Mouse (Mus musculus): ENCODE results near the gene Rpl12. TPM values are rescaled to one million over a fixed set of nuclear protein-coding genes. Genes with fewer than 3 reads are reported as not detected.

Gene Rpl12
- 100 to 1,000 TPM; 105 to 143 TPM for total RNA-seq (2021)
- long read RNA-seq, experiment 1, transcript Rpl12-203 (7 exons, 1,242 nt), result major isoform, 37 of 39 reads
- long read RNA-seq, experiment 1, partial matches to known transcripts, result 1 of 39 reads
- long read RNA-seq, experiment 1, other reads (novel, unspliced or antisense), result 0 of 39 reads
- long read RNA-seq, experiment 2, transcript Rpl12-203 (7 exons, 1,242 nt), result major isoform, 34 of 37 reads
- long read RNA-seq, experiment 2, partial matches to known transcripts, result 1 of 37 reads
- long read RNA-seq, experiment 2, other reads (novel, unspliced or antisense), result 2 of 37 reads

DNA sequence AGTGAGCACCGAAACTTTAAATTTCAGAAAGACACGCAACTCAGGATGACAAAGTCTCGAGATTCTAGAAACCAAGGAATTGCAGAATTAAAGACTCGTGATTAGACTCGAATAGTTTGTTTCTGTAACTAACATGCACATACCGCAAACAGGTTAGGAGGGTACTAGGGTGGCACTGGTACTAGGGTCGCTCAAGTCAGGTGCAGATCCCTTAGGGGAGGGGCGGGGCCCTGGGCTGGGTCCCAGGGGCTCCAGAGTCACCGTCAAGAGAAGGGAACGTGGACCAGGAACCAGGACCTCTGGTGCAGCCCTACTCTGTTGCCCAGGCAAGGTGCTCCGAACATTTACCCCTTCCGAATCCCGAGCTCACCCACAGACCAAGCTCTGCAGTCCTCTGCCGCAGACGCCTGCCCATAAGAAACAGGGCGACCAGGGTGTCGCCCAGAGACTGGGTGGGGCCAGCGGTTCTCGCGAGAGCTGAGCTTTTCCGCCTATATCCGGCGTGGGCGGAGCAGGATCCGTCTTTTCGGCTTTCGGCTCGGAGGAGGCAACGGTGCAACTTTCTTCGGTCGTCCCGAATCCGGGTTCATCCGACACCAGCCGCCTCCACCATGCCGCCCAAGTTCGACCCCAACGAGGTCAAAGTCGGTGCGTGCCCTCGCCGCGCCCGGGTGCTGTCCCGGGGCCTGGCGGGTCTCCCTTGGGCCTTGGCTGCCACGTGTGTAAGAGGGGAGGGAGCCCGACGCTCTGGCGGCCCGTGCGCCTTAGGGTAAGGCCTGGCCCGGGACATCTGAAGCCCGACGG, at the start of gene Rpl12, which contains the start of gene Lrsam1:
TSS of gene Rpl12 (plus strand) at position 368 of the 804 bp plus-strand sequence.
TSS of gene Lrsam1 (minus strand) at position 423 of the 804 bp plus-strand sequence.
- intact Hi-C loops (cut with DNase I; ENCODE audit: low total_unique reads), result no loop called here

DNA sequence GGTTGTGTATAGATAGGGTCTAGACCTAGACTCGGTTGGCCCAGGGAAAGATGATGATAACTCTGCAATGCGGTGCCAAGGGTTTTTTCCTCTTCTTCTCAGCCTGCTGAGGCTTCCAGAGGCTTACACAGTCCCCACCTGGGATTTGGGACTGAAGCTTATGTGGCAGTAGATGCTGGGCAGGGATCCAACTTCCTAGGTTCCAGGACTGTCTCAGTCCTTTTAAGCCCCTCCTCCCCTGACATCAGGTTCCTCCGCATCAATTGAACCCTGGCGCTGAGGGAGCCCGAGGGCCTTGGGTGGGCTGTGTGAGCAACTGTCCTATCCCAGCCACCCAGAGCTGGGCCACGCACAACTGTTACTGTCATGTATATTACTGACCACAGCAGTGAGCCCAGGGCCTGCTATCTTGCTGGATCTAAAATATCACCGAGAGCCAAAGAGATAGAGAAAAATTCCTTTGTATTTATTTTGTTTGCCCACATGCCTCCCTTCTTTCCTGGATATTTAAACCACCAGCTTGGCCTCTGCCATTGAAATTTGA, 49.6 kb upstream of the Rpl12 start:
- no peak for DNase-seq
- intact Hi-C loops (cut with DNase I; ENCODE audit: low total_unique reads), result loop anchor here (5.0 kb wide), 1 partner anchor 44 kb away; no protein-coding TSS in a partner anchor

More for the DNA sequence above, at the start of gene Rpl12, which contains the start of gene Lrsam1:
- peak; percentile 97 for DNase-seq

DNA sequence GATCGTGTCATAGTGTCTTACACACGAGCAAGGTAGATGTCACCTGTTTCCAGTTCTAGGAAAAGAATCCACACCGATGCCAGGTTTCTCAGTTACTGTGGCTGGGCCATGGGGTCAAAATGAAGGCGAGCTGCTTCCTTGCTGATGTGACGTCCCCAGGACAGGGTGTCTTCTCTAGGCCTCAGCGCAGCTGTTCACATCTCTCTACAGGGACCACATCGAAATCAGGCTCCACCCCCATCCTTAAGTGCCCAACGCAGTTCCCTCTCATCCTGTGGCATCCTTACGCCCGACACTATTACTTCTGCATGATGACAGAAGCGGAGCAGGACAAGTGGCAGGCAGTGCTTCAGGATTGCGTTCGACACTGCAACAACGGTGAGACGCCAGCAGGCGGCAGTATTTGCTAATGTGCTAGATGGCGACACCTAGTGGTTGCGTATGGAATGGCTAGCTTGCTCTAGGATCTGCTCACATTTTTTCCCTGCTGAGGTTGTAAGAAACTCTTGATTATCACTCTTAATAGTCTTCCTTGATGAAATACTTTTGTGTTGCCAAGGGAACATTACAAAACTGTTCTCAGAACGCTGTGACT, 49.1 kb upstream of the Rpl12 start:
- intact Hi-C loops (cut with DNase I; ENCODE audit: low total_unique reads), result loop anchor here (5.0 kb wide), 1 partner anchor 45 kb away; no protein-coding TSS in a partner anchor
- peak; percentile 80 for DNase-seq

DNA sequence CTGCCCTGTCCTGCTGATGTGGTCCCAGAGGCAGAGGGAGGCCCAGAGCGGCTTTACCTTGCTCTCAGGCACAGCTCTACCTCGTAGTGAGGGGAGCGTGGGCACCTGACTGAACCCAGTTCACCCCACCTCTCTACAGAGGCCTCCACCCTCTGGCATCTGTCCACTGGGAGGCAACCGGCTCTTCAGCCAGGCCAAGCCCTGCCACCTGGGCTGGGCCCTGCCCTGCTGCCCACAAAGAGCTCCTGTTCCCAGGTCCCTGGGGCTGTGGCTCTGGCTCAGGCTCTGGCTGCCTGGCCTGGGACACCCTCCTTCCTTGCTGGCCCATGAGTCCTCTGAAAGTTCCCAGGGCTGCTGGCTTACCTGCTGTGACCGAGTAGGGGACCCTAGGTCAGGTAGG, 47.0 kb upstream of the Rpl12 start:
- DNase-seq, result peak; percentile 31

DNA sequence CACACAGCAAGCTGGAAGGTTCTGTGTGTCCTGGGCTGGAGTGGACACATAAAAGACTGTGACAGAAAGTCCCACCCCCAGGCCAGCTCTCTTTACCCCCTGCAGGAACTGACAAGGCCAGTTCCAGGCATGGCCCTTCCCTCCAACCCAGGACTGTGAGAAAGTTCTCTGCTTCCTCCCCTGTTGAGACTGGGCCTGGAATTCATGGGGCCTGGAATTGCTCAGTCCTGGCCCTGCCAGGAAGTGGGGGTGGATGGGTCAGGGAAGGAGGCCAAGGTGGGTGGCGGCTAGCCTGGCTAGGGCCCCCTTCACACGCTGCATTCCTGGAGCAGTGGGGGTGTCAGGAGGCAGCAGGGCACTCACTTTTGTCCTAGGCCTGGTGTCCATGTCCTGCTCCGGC, 46.5 kb upstream of the Rpl12 start:
- intact Hi-C loops (cut with DNase I; ENCODE audit: low total_unique reads), result loop anchor here (5.0 kb wide), 1 partner anchor 48 kb away; no protein-coding TSS in a partner anchor
- DNase-seq, result peak; percentile 74

More for the DNA sequence above, 47.0 kb upstream of the Rpl12 start:
- intact Hi-C loops (cut with DNase I; ENCODE audit: low total_unique reads), result loop anchor here (5.0 kb wide), 1 partner anchor 47 kb away; no protein-coding TSS in a partner anchor

GRCm38 (mm10) chr2:32917526-32917925, 43.8 kb upstream of the Rpl12 start:
- intact Hi-C loops (cut with DNase I; ENCODE audit: low total_unique reads), result no loop called here
- DNase-seq, result no peak

- intact Hi-C loops (cut with DNase I; ENCODE audit: low total_unique reads), result no loop called here
Measured at GRCm38 (mm10) chr2:32918391-32918790, 43.0 kb upstream of the Rpl12 start.

DNA sequence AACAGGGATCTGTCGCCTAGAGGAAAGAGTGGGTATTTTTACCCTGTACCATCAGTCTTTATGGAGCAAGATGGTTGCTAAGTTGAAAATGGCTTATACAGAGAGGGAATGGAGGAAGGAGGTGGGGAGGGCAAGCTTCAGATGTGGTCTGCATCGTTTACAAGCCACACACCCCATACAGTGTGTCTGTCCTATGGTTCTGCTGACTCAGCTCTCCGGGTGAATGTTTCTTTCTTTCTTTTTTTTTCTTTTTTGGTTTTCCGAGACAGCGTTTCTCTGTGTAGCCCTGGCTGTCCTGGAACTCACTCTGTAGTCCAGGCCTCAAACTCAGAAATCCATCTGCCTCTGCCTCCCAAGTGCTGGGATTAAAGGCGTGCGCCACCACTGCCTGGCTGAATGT, 40.1 kb upstream of the Rpl12 start:
- no peak for DNase-seq
- intact Hi-C loops (cut with DNase I; ENCODE audit: low total_unique reads), result loop anchor here (2.0 to 10.0 kb wide), 2 partner anchors 56 to 126 kb away; no protein-coding TSS in a partner anchor

More at GRCm38 (mm10) chr2:32918391-32918790, 43.0 kb upstream of the Rpl12 start:
- DNase-seq, result no peak

DNA sequence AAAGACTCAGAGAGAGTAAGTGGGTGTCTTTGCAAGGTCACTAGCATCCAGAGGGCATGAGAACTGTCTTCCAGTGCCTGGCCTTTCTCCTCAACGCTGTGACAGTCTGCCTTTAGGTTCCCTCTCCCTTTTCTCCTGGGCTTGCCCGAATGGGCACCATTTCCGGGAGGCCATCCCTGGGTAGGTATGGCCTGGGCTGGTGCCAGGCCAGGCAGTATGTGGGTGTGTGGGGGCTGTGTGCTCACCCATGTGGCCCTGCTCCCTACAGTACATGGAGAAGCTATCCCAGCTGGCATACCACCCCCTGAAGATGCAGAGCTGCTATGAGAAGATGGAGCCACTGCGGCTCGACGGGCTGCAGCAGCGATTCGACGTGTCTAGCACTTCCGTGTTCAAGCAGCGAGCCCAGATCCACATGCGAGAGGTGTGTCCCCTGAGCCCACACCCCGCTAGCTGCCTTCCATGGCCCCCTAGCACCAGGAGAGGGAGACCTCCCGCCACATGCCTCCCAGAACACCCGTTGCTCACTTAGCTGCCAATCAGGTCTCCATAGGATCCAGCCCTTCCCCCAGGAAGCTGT, 39.5 kb upstream of the Rpl12 start:
- intact Hi-C loops (cut with DNase I; ENCODE audit: low total_unique reads), result loop anchor here (2.0 to 10.0 kb wide), 2 partner anchors 57 to 127 kb away; no protein-coding TSS in a partner anchor
- DNase-seq, result no peak

DNA sequence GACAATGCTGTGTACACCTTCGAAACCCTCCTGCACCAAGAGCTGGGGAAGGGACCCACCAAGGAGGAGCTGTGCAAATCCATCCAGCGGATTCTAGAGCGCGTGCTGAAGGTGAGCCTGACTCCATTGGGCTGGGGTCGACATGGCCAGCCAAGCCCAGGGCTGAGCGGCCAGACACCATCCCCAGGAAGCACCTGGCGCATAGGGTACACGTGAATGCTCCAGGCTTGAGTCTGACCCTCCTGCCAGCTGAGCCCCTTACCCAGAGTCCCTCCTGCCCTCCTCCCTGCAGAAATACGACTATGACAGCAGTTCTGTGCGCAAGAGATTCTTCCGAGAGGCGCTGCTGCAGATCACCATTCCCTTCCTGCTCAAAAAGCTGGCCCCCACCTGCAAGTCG, 38.8 kb upstream of the Rpl12 start:
- DNase-seq, result no peak
- intact Hi-C loops (cut with DNase I; ENCODE audit: low total_unique reads), result loop anchor here (10.0 kb wide), 1 partner anchor 128 kb away; no protein-coding TSS in a partner anchor

DNA sequence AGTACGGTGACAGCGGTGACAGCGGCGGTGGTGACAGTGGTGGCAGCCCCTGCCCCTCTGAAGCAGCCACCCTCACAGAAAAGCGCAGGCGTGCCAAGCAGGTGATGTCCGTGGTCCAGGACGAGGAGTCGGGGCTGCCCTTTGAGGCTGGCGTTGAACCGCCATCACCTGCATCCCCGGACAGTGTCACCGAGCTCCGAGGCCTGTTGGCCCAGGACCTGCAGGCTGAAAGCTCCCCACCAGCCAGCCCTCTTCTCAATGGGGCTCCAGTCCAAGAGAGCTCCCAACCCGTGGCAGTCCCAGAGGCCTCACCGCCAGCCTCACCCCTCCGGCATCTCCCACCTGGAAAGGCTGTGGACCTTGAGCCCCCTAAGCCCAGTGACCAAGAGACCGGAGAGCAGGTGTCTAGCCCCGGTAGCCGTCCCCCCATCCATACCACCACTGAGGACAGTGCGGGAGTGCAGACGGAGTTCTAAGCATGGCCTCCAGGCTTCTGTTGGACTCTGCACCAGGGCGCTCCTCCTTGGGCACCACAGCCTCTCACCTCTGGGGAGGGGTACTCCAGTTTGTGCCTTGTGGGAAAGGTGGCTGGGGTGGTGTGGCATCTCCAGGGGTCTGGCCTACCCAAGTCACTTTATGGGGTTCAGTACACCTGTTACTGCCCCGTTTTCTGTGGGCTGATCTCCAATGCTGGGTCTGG, 37.7 kb upstream of the Rpl12 start:
- intact Hi-C loops (cut with DNase I; ENCODE audit: low total_unique reads), result loop anchor here (10.0 kb wide), 1 partner anchor 129 kb away; no protein-coding TSS in a partner anchor
- DNase-seq, result no peak

DNA sequence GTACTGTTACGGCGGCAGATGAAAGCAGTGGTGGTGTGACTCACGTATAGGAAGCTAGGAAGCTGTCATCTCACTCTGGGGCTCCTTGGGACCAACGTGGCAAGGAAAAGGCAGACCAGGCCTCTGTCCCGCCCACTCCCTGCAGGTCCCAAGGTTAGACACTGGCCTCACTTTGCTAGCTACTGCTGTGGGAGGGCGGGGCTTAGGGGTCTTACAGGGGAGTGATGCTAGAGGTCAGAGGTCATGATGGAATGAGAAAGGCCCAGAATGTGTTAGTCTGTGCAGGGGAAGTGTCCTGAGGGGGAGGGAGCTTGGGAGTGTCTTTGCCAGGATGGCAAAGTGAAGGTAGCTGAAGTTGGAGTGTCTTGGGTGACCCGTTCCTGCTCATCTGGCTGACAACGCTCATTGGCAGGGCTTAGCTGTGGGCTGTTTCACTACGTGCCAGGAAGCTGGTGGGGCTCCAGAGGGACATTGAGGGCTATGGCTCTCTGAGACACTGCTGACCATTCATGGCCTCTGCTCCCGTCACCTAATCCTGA, 37.0 kb upstream of the Rpl12 start:
- no peak for DNase-seq
- intact Hi-C loops (cut with DNase I; ENCODE audit: low total_unique reads), result loop anchor here (10.0 kb wide), 1 partner anchor 130 kb away; no protein-coding TSS in a partner anchor

GRCm38 (mm10) chr2:32926330-32927075, 34.9 kb upstream of the Rpl12 start:
- intact Hi-C loops (cut with DNase I; ENCODE audit: low total_unique reads), result loop anchor here (2.0 to 10.0 kb wide), 2 partner anchors 66 to 132 kb away; no protein-coding TSS in a partner anchor
- DNase-seq, result no peak

GRCm38 (mm10) chr2:32927624-32928234, 33.6 kb upstream of the Rpl12 start:
- intact Hi-C loops (cut with DNase I; ENCODE audit: low total_unique reads), result loop anchor here (2.0 to 10.0 kb wide), 2 partner anchors 67 to 133 kb away; no protein-coding TSS in a partner anchor
- DNase-seq, result no peak

DNA sequence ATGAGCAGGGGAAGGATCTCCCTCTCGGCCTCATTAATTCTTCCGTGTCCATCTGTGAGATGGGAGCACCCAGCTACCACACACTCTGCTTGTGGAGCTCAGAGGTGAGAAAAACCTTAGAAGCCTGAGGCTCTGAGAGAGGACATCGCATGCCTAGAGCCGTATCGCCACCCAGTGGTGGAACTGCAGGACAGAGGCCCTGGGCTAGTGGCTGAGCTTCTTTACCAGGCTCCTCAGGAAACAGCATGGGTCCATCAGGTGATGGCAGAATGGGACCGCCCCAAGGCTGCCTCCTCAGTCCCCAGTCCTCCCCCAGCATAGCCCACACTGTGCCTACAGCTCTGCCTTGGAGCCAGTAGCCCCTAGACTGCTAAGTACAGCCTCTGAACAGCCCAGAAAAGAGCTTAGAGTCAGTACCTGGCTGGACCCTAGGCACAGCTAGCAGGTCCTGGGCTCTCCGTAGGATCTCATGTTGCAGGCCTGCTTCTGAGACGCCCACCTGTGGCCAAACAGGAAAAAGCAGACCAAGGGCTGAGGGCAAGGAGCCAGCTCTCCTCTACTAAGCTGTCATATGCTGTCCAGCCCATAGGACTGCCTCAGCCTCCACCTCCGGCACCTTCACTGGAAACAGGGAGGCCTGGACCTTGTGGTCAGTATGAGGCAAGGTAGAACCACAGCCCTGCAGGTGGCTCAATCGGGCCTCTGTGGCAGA, 33.0 kb upstream of the Rpl12 start:
- peak; percentile 79 for DNase-seq
- intact Hi-C loops (cut with DNase I; ENCODE audit: low total_unique reads), result loop anchor here (10.0 kb wide), 1 partner anchor 134 kb away; no protein-coding TSS in a partner anchor

Data from gastrocnemius, postnatal 14 days (tissue).